Mouse (Mus musculus) gastrocnemius, postnatal 25 days (tissue): ENCODE measurements around the gene Slc30a10. TPM values are rescaled to one million over a fixed set of nuclear protein-coding genes. Genes with fewer than 3 reads are reported as not detected.

Source experiments
- DNase-seq: peaks from one replicate; pipeline ENCODE4 v3.0.0; 2022
- total RNA-seq, 2 experiments: library from RNA; stranded (reverse); gene quantifications; 1 replicate in 1 of 2; 2 replicates in 1 of 2; pipeline ENCODE4 v1.2.3; 2021

Gene Slc30a10
- total RNA-seq, 2 experiments from 2014 or later, result not detected

DNA sequence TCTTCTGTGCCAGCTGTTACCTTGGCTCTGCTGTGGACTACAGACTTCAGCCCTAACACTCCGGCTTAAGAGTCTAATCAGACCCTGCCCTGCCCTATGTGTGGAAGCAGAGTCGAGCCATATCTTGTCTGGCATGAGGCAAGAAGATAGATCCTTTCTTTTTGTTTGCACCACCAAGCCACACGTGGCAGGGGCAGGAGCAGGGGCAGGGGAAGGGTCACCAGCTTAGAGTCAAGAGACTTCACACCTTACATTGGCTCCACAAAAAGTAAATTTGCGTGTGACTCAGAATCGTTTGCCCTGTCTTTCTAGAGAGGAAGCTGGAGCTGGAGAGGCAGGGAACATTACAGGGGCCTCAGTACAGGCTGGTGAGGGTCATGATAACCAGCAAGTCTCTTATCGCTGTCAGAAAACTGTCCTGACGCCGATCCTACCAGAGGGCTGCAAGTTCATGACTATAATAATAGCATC lies 14.9 kb downstream of the Slc30a10 start:
- no peak for DNase-seq

DNA sequence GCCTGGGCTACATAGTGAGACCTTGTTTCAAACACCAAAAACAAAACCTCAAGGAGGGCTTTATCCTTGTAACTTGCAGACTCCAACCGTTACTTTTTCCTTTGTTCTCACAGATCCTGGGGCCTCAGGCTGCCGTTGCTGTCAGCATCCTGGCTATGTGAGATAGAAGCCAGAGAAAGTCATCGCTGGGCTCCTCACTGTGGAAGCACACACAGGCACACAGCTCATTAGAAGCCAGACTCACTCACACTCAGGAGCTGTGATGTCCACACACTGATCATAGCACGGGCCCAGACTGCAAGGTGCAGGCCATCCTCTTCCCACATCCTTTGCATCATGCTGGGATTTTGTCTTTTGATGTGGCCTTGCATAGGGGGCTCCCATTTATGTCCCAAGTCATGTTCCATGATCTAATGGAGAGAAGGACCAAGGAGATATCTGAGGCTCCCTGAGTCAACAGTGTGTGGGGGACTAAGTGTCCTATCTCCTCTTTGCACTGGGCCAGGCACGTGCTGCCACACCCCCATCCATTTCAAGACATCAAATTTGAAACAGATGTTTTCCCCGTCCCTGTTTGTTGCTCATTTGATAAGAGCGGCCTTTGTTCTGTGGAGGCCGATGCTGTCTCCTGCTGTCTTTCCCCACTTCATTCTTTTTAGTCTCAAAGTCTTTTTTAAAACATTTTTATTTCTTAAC lies 17.5 kb downstream of the Slc30a10 start:
- no peak for DNase-seq

DNA sequence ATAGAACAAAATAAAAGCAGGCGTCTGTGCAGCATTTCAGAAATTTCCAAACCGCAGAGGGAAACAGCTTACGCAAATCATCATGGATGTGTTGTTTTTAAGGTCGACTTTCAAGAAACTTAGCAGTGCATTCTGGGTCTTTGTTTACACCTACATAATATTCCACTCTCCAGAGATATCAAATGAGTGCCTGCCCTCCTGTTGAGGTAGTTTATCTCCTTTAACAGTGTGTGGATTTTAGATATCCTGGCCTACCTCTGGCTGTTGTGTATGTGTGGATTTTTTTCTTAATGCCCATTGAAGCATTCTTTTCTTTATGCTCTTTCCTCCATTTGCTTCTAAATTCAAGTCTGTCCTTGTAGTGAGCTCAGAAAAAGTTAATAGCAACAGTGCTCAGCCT lies 18.1 kb downstream of the Slc30a10 start:
- DNase-seq, result no peak

DNA sequence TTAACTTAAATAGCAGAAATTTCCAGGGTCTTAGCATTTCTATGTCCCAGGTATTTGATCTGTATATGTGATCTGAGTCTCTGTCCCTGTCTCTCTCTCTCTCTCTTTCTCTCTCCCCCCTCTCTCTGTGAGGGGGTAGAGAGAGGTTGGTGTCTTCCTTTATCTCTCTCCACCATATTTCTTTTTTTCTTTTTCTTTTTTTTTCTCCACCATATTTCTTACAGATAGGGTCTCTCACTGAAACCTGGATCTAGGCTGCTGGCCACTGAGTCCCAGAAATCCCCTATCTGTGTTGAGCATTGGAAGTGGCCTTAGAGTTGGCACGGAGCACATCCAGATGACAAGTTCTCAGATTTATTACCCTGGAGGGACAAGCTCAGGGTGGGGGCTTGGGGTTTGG lies 18.8 kb downstream of the Slc30a10 start:
- DNase-seq, result no peak

DNA sequence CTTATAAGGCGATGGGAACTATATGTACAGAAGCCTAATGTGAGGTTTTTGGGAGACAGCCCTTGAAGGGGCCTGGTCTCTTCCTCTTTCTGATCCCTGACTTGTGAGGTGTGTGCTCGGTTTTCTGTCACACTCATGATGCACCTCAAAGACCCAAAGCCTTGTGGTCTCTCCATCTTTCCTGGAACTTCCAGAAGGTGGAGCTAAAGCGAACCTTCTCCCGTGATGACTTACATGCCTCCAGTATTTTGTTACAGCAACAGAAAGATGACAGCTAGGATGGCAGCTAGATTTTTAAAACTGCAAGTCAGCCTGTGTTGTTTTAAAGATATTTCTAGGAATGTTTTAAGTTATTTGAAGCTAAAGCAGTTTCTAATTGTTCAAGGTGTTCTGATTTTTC lies 25.2 kb downstream of the Slc30a10 start:
- no peak for DNase-seq

DNA sequence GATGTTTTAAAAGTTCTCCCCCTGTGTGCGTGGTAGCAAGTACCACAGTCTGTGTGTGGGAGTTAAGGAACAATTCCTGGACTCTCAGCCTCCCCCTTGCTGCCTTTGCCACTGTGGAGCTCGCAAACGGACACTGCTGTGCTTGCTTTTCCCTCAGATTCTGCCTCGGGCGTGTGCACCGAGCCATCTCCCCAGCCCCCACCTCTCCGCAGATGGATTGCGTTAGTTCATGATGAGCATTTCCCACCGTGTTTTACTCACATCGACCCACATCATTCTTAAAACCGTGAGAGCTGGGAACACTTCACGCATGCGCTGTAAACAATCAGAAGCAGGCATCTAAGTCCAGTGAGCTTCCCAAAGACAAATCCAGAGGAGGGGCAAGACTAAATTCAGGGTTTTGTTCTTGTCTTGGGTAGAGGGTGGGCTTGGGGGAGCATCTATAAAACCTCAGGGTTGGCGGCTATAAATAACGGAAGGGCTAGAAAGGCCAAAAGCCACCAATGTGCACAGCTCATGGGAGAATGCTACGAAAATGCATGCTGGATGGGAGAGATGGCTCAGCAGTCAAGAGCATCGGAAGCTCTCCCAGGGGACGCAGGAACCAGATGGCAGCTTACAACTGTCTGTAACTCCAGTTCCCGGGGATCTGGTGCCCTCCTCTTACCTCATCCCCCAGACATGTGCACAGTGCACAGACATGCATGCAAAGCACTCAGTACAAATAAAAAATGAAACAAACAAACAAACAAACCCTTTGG lies 27.5 kb downstream of the Slc30a10 start:
- no peak for DNase-seq

DNA sequence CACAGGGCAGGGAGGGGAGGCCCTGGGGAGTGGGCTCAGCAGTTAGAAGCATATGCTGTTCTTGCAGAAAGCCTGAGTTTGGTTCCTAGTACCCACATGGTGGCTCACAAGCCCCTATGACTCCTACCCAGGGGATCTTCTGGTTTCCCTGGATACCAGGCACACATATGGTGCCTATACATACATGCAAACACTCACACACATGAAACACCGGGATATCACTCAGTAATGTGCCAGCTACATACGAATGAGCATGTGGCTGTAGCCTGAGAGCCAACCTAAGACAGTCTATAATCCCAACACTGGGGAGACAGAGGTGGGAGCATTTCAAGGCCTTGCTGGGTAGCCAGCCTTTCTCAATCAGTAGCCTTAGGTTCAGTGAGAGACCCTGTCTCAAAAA lies 28.1 kb downstream of the Slc30a10 start:
- no peak for DNase-seq

DNA sequence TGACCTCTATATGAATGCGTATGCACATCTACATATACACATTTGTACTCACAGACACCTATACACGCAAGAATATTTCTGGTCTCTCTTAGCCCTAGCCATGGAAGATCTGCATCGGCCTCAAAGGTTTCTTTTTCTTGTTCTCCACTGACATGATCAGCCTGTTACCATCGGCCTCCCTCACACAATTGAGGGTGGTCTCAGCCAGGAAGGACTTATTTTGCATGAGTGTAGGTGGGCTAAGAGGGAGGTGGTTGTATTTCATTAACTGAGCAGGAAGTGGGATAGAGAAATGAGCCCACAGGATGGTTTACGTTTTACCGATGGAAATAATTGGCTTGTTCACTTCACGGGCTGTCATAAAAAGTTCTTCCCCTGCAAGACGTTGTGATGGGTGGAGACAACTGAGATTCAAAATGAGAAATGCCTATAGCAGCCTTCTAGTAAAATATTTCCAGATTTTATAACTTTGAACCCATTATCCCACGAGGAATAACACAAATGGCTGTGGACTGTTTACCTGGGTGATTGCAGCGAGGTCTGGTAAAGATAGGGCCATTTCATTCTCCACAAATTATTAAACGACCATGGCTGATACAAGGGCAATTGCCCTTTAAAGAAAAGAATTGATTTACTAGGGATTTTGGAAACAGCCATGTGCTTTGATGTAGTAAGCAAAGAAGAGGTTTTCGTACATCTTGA lies 28.9 kb downstream of the Slc30a10 start:
- DNase-seq, result no peak

DNA sequence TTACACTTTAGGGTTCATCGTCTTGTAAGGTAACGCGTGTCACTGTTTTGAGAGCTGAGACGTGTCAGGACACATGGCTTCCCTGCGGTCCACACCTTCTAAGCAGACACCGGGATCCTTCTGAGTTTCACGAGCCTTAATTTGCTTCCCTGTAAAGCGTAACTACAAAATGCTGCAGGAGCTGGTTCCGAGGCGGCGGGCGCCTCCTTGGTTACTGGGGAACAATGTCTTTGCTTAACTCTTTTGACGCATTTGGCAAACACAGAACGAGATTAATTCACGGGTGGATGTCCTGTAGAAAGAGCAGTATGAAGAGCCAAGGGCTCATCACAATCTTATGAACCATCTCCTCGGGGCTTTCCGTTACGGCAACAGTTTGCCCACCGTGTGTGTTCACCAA lies 29.6 kb downstream of the Slc30a10 start:
- no peak for DNase-seq

DNA sequence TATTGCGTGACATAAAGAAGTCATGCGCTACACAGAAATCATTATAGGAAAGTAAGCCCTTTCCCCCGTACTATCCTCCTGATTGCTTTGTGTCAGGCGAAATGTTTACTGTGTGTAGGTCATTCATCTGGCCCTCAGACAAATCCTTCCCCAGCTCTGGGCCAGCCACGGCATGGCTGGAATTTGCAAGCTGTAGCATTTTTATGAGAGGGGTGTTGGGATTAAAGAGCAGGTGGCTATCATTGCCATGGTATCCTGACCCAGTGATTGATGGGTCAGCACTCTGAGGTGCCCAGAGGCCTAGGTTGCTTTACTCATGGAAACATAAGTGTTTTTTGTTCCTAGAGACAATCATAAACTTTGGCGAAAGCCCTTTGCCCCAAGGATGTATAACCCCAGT lies 35.2 kb downstream of the Slc30a10 start:
- DNase-seq, result no peak

DNA sequence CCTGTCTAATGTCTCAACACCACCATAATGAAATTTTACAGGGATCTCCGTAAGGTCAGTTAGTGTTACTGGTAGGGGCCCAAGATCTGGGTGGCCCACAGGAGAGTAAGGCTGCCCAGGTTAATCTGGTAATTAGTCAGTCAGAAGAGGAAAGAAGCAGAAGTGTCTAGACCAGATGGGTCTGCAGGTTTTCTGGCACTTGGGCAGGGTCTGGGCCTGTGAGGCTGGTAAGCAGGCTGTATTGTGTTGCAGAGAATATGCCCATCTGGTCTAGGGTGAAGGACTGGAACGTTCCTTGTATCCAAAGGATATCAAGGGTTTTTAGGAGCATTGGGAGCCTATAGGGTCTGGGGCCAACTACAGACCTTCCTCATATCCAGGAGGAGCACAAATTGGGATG lies 36.0 kb downstream of the Slc30a10 start:
- no peak for DNase-seq

DNA sequence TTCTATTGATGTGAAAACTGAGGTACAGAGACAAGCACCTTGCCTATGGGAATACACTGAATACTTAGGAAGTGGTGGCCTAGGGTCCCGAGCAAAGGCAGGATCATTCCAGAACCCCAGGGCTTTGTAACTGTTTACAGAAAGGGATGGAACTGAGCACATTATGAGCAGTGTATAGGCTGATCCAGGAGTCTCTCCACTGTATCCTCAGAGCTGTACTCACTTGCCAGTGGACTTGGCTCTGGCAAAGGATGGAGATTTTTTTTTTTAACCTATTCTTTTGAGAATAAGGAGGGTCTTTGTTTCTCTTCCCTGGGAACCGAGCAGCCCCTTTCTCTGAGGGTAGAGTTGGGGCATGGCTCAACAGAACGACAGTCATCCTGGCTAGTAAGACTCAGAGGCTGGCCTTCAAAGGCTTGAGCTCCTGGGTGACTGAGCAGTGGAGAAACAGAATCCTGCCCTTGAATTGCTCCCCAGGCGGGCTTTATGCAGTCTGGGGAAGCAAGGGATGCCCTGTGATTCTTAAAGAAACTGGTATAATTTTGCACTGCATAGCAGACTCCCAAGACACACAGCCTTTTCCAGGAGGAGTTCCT lies 38.9 kb downstream of the Slc30a10 start:
- DNase-seq, result no peak

DNA sequence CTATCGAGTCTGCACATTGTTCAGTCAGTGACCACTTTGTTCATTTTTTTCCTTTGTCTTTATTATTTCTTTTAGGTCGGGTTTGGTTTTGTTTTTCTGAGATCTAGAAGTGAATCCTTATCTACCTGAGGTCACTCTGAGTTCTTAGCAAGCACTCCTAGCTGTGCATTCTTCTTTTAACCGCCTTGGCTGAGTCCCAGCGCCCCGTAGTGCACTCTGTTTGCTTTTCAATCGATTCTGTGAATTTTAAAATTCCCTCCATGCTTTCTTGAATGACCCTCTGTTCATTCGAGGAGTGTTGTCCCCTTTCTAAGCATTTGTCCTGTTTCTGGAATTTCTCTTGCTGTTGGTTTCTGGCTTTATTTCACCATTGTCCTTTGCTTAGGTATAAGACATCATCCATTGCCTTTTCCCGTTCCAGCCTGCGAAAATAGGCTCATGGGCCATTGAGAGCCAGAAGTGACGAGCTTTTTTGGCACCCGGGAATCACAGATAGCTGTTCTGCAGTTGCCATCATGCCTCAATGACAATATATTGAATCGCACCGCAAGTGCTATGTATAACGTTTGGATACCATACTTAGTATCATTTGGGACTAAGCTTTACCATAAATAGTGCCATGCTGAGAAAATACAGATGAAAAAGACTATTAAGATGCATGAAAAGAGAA lies 42.3 kb downstream of the Slc30a10 start:
- no peak for DNase-seq

DNA sequence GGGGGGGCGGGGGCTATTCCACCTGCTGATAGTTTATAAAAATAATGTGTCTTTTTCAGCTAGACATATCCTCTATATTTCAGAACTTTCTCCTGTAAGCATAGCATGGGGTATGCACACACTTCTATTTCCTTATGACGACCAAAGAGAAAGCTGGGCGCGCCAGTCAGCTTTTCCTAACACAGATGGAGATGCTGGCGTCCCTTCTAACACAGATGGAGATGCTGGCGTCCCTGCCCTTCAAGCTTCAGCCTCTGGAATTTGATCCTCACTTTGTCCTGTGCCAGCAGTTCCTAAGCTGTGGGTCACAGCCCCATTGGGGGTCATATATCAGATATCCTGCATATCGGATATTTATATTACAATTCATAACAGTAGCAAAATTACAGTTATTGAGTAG lies 46.0 kb downstream of the Slc30a10 start:
- no peak for DNase-seq

DNA sequence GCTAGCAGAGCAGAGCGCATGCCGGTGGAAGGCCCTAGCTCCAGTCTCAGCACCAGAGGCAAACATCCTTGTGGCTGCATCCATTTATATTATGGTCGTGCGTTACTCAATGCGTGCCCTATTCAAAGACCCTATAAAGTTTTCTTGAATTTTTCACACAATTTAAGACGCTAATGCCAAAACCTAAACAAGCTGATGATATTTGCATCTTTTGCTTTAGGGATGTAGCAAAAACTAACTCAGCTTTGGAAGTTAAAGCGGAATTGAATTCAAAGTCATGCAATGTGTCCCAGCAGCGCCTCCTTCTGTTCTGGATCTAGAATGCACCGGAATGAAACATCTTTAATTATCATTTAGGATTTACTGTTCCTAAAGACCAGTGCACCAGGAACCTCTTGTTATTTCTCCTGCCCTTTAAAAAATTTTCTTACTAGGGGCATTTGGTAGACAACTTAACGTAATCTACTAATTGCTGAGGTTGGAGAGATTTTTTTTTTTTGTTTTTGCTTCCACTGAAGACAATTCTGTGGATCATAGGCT lies 47.2 kb downstream of the Slc30a10 start:
- no peak for DNase-seq

DNA sequence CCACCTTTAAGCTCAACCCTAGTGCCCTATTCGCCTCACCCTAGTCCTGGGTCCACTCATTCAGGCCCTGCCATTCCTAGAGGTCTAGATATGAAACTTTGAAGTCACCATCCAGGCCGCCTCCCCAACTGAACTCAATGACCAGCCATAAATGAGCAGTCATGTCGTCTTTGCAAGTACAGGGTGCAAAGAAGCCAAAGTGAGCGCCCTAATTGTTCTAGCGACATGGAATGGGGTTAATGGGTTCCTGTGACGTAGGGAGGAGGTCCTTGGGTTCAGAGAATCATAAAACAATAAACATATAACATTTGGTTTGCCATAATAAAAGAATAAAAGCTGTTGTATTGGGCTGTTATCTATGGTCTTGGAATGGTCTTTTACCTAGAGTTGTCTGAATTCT lies 47.9 kb downstream of the Slc30a10 start:
- DNase-seq, result no peak

DNA sequence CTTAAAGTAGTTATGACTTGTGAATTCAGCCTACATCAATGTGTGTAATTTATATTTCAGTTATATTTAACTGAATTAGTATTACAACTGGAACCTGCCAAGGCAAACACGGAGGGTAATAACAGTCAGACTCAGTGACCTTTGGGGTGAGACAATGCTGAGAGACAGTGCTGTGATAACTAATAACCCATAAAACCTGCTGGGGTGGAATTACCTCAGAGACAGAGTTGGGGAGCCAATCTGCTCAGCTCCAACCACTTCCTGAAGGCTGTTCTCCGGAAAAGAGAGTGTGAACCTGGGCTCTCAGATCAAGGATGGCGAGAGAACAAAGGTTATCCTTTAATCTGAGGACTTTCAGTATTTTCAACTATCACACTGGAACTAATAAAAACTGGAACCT lies 54.4 kb downstream of the Slc30a10 start:
- DNase-seq, result no peak

DNA sequence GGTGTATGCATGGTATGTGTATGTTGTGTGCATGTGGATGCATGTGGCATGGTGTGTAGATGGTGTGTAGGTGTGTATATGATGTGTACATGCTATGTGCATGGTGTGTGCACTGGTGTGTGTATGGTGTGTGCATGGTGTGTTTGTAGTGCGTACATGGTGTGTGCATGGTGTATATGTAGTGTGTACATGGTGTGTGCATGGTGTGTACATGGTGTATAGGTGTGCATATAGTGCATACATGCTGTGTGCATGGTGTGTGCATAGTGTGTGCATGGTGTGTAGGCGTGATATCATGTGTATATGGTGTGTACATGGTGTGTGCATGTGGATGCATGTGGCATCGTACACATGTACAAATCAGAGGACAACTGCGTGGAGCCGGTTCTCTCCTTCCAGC lies 56.7 kb downstream of the Slc30a10 start:
- no peak for DNase-seq

DNA sequence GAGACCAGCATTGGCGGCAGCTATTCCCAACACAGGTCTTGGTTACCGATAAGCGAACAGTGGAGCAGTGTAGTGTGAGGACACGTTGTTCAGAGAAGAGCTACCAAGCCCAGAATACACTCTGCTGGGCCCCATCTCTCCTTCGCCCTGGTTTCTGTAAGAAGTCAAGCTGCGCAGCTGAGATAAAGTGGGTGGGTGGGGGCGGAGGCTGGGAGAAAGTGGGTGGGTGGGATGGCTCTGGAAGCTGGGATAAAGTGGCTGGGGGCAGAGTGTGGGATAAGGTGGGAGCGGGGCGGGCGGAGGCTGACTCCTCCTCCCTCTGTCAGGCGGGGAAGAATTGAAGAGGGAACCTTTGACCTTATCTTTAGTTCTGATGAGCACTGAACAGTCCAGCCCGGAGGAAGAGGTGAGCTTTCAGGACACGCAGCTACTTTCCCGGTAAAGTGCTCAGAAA lies 60.9 kb downstream of the Slc30a10 start:
- no peak for DNase-seq

DNA sequence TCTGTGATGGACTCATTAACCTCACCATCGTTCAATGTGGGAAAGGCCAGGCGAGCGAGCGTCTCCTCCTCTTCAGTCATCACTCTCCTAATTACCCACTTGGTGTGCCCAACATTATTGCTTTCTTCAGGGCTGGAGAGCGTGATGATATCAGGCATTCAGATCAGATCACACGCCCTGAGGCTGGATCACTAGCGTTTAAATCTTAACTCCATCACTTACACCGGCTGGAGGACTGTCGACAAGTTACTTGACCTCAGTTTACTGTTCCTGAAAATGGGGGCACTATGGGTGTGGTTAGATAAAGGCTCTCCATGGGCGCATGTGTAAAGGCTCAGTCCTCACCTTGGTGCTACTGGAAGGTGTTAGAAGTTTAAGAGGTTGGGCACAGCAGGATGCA lies 61.4 kb downstream of the Slc30a10 start:
- DNase-seq, result no peak

DNA sequence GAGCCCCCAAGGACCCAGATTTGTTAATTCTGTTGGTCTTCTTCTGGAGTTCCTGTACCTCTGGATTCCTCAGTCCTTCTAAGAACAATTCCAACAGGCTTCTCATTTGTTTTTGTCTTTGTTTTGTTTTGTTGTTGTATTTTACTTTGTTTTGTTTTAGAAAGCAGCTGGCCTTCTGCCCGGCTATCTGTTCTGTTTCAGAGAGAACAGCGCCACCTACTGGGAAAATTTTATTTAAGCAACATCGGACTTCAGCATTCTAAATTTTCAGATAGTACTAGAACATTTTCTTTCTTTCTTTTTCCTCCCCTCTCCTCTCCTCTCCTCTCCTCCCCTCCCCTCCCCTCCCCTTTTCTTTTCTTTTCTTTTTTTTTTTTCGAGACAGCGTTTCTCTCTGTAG lies 62.9 kb downstream of the Slc30a10 start:
- DNase-seq, result no peak
